Mouse (Mus musculus) kidney, embryonic 16.5 days (tissue): ENCODE results near the gene Fzr1. TPM values are rescaled to one million over a fixed set of nuclear protein-coding genes. Genes with fewer than 3 reads are reported as not detected.

ENCODE experiments used
- ATAC-seq: fragments of 200-750 bp; cut with Nextera tagmentation; 2 replicates; pipeline ENCODE4 v1.8.0; 2017; ENCODE audit warnings: moderate TSS enrichment; ENCODE audit not compliant: low FRiP score, low TSS enrichment
- H3K27ac ChIP-seq: fragments of 300-500 bp; sonication (generic); 2 replicates; pipeline ENCODE4 v1.5.1; 2014; ENCODE audit warnings: low read length
- H3K27me3 ChIP-seq: fragments of 300-500 bp; sonication (generic); 2 replicates; pipeline ENCODE4 v1.6.1; 2014; ENCODE audit warnings: low read length, control low read depth, mixed read lengths; ENCODE audit not compliant: insufficient read depth
- H3K36me3 ChIP-seq: fragments of 300-500 bp; sonication (generic); 2 replicates; pipeline ENCODE4 v1.6.1; 2014; ENCODE audit warnings: low read length, control low read depth, mixed read lengths; ENCODE audit not compliant: insufficient read depth
- H3K4me1 ChIP-seq: fragments of 300-500 bp; sonication (generic); 2 replicates; pipeline ENCODE4 v1.6.1; 2014; ENCODE audit warnings: low read length, control low read depth, mixed read lengths; ENCODE audit not compliant: insufficient read depth
- H3K4me2 ChIP-seq: fragments of 300-500 bp; sonication (generic); replicated peaks from 2 replicates; pipeline ENCODE4 v1.6.1; 2014; ENCODE audit warnings: low read depth, low read length
- H3K4me3 ChIP-seq: fragments of 300-500 bp; sonication (generic); 2 replicates; pipeline ENCODE4 v1.5.1; 2014; ENCODE audit warnings: mild to moderate bottlenecking, low read length
- H3K9ac ChIP-seq: fragments of 300-500 bp; sonication (generic); replicated peaks from 2 replicates; pipeline ENCODE4 v1.6.1; 2014; ENCODE audit warnings: low read length
- H3K9me3 ChIP-seq: fragments of 300-500 bp; sonication (generic); 2 replicates; pipeline ENCODE4 v1.6.1; 2016; ENCODE audit warnings: low read length, control low read depth
- WGBS: fragments of 180-500 bp; shearing (Covaris S2); extraction: QIAGEN DNeasy Blood & Tissue Kit; methylation state at CpG from one replicate; pipeline ENCODE4 v1.1.7; 2014; 5-methylcytosine and 5-hydroxymethylcytosine counted together
- polyA plus RNA-seq: library from polyadenylated mRNA; unstranded; fragments of >200 nt; fragmentation: Nextera tagmentation; extraction: Ambion mirVana; gene quantifications from 2 replicates; pipeline ENCODE4 v1.2.1, GENCODE M21; 2015

Gene Fzr1
- polyA plus RNA-seq, 1 experiment from 2014 or later, result 111 TPM

- no peaks in the 10 kb centered on the region for H3K9me3 ChIP-seq
- 0 out of 2 replicates have a peak overlapping the region, but pooled peaks have one; percentile 25 for H3K27ac ChIP-seq
- ATAC-seq, result no peak
- 56% methylated on average over 1 of the region's 1 CpGs for WGBS
- H3K27me3 ChIP-seq, result peaks cover 6% of the 10 kb centered on the region
- peaks cover 37% of the 10 kb centered on the region for H3K4me1 ChIP-seq
- H3K4me2 ChIP-seq, result peak overlapping the region; percentile 99
- no peaks in the 10 kb centered on the region for H3K36me3 ChIP-seq
- peak overlapping the region; percentile 83; the same call in 1 of the 2 replicates for H3K9ac ChIP-seq
- H3K4me3 ChIP-seq, result peak overlapping the region; percentile 79; the same call in 1 of the 2 replicates
Observed at GRCm38 (mm10) chr10:81358841-81359240, 19.5 kb downstream of the Fzr1 start.

GRCm38 (mm10) chr10:81358209-81358608 lies 20.1 kb downstream of the Fzr1 start:
- Histone ChIP-seq H3K4me1 (peaks cover 30% of the 10 kb centered on the region), H3K27ac (0 out of 2 replicates have a peak overlapping the region, but pooled peaks have one; percentile 25)

GRCm38 (mm10) chr10:81356991-81357844 lies 21.1 kb downstream of the Fzr1 start, which contains the start of gene Mfsd12:
TSS of gene Mfsd12 (plus strand) at chr10:81357491.
- 0 out of 2 replicates have a peak within 1 kb of the TSS, but pooled peaks have one; percentile 25 for H3K27ac ChIP-seq

More at GRCm38 (mm10) chr10:81358209-81358608, 20.1 kb downstream of the Fzr1 start:
- no peaks in the 10 kb centered on the region for H3K27me3 ChIP-seq
- WGBS, result 43% methylated on average over 4 of the region's 4 CpGs
- H3K9me3 ChIP-seq, result no peaks in the 10 kb centered on the region
- peak overlapping the region; percentile 83 for H3K9ac ChIP-seq
- peak overlapping the region; percentile 99 for H3K4me2 ChIP-seq
- no peak for ATAC-seq
- H3K36me3 ChIP-seq, result no peaks in the 10 kb centered on the region
- H3K4me3 ChIP-seq, result peak overlapping the region; percentile 79

GRCm38 (mm10) chr10:81356352-81356990 lies 21.8 kb downstream of the Fzr1 start:
- Histone ChIP-seq H3K4me3 (peak overlapping the region; percentile 79; the same call in 1 of the 2 replicates), H3K4me1 (peaks cover 28% of the 10 kb centered on the region), H3K9ac (peak overlapping the region; percentile 46; the same call in 1 of the 2 replicates), H3K9me3 (no peaks in the 10 kb centered on the region), H3K27me3 (no peaks in the 10 kb centered on the region), H3K4me2 (peak overlapping the region; percentile 99), H3K27ac (no peak overlapping the region), H3K36me3 (no peaks in the 10 kb centered on the region)
- ATAC-seq, result no peak
- WGBS, result 50% methylated on average over 12 of the region's 12 CpGs

More at GRCm38 (mm10) chr10:81356991-81357844, 21.1 kb downstream of the Fzr1 start, which contains the start of gene Mfsd12:
- peak; percentile 80 for ATAC-seq
- H3K27me3 ChIP-seq, result no peaks in the 10 kb centered on the region
- peak within 1 kb of the TSS; percentile 99 for H3K4me2 ChIP-seq
- peaks cover 25% of the 10 kb centered on the region for H3K4me1 ChIP-seq
- 2% methylated on average over 74 of the region's 79 CpGs for WGBS
- H3K36me3 ChIP-seq, result no peaks in the 10 kb centered on the region
- H3K4me3 ChIP-seq, result peak within 1 kb of the TSS; percentile 79
- H3K9me3 ChIP-seq, result no peaks in the 10 kb centered on the region
- H3K9ac ChIP-seq, result peak within 1 kb of the TSS; percentile 83

- no peaks in the 10 kb centered on the region for H3K9me3 ChIP-seq
- H3K36me3 ChIP-seq, result no peaks in the 10 kb centered on the region
- peaks cover 35% of the 10 kb centered on the region for H3K4me1 ChIP-seq
- no peak overlapping the region for H3K4me2 ChIP-seq
- H3K4me3 ChIP-seq, result no peak overlapping the region
- H3K27ac ChIP-seq, result no peak overlapping the region
- 80% methylated on average over 4 of the region's 4 CpGs for WGBS
- H3K9ac ChIP-seq, result no peak overlapping the region
- no peak for ATAC-seq
- no peaks in the 10 kb centered on the region for H3K27me3 ChIP-seq
Observed at GRCm38 (mm10) chr10:81355533-81355932, 22.8 kb downstream of the Fzr1 start.

- Histone ChIP-seq H3K4me3 (no peak overlapping the region), H3K9ac (no peak overlapping the region), H3K27ac (no peak overlapping the region), H3K36me3 (no peaks in the 10 kb centered on the region), H3K4me2 (no peak overlapping the region), H3K4me1 (peaks cover 35% of the 10 kb centered on the region), H3K27me3 (no peaks in the 10 kb centered on the region), H3K9me3 (no peaks in the 10 kb centered on the region)
- no peak for ATAC-seq
- WGBS, result 71% methylated on average over 9 of the region's 9 CpGs
Observed at GRCm38 (mm10) chr10:81354738-81355477, 23.4 kb downstream of the Fzr1 start.

- Histone ChIP-seq H3K4me3 (no peak overlapping the region), H3K9me3 (no peaks in the 10 kb centered on the region), H3K27ac (no peak overlapping the region), H3K4me2 (no peak overlapping the region), H3K27me3 (no peaks in the 10 kb centered on the region), H3K36me3 (peaks cover 7% of the 10 kb centered on the region; the same call in 1 of the 2 replicates), H3K4me1 (peaks cover 36% of the 10 kb centered on the region), H3K9ac (no peak overlapping the region)
- ATAC-seq, result no peak
- 28% methylated on average over 9 of the region's 9 CpGs for WGBS
Observed at GRCm38 (mm10) chr10:81351678-81352291, 26.5 kb downstream of the Fzr1 start.

GRCm38 (mm10) chr10:81350351-81351063 lies 27.8 kb downstream of the Fzr1 start, which contains the start of gene Hmg20b:
TSS of gene Hmg20b (minus strand) at chr10:81350480.
- H3K9ac ChIP-seq, result peak within 1 kb of the TSS; percentile 97
- H3K36me3 ChIP-seq, result peaks cover 7% of the 10 kb centered on the region; the same call in 1 of the 2 replicates
- under 1% methylated on average over 52 of the region's 54 CpGs for WGBS
- peak within 1 kb of the TSS; percentile 90 for H3K4me2 ChIP-seq
- no peaks in the 10 kb centered on the region for H3K9me3 ChIP-seq
- H3K27ac ChIP-seq, result peak within 1 kb of the TSS; percentile 81
- no peaks in the 10 kb centered on the region for H3K27me3 ChIP-seq
- ATAC-seq, result peak; percentile 95
- H3K4me1 ChIP-seq, result peaks cover 33% of the 10 kb centered on the region
- H3K4me3 ChIP-seq, result peak within 1 kb of the TSS; percentile 88
